Mouse (Mus musculus): ENCODE results near the gene Cacna1b.

The Cacna1b gene

GRCm38 (mm10) chr2:24553962-24554361, 209.0 kb downstream of the Cacna1b start:
- no peak for DNase-seq (ENCODE audit: low read depth, low spot score)
